Mouse (Mus musculus): ENCODE measurements around the gene Entr1. TPM values are rescaled to one million over a fixed set of nuclear protein-coding genes. Genes with fewer than 3 reads are reported as not detected.

The Entr1 gene
- polyA plus RNA-seq, 1 experiment = 49.1 TPM

- Histone ChIP-seq H3K36me3 (ENCODE audit: control insufficient read depth, insufficient read depth) (peaks cover 51% of the 10 kb centered on the region), H3K79me2 (ENCODE audit: control insufficient read depth, insufficient read depth) (peaks cover 8% of the 10 kb centered on the region), H3K79me3 (ENCODE audit: low read depth) (peaks cover under 1% of the 10 kb centered on the region), H3K27me3 (ENCODE audit: control insufficient read depth, insufficient read depth, insufficient read length) (no peaks in the 10 kb centered on the region), H3ac (ENCODE audit: control insufficient read depth, insufficient read length, low read depth) (no peak overlapping the region), H3K4me3 (ENCODE audit: insufficient read depth, poor library complexity, severe bottlenecking) (no peak overlapping the region)
- TF ChIP-seq MYOD1 (IDR thresholded peaks at IDR 0.05; ENCODE audit: control insufficient read depth, insufficient read length, low read depth) (no peak), USF1 (IDR thresholded peaks at IDR 0.05; ENCODE audit: low read depth) (no peak), MAX (IDR thresholded peaks at IDR 0.05) (no peak), FOSL1 (IDR thresholded peaks at IDR 0.05; ENCODE audit: insufficient read depth, low read length, poor library complexity, severe bottlenecking) (no peak), CTCF (IDR thresholded peaks at IDR 0.05; ENCODE audit: control insufficient read depth, insufficient read depth, insufficient read length) (no peak), CEBPB (IDR thresholded peaks at IDR 0.05; ENCODE audit: low read depth) (no peak), MYOG (IDR thresholded peaks at IDR 0.05; ENCODE audit: control insufficient read depth, extremely low read depth, insufficient read length) (no peak)
Observed at GRCm38 (mm10) chr2:26400296-26400695, 11.2 kb upstream of the Entr1 start.

- Histone ChIP-seq H3K36me3 (ENCODE audit: control insufficient read depth, insufficient read depth) (peaks cover 58% of the 10 kb centered on the region), H3K79me2 (ENCODE audit: control insufficient read depth, insufficient read depth) (peaks cover 2% of the 10 kb centered on the region), H3ac (ENCODE audit: control insufficient read depth, insufficient read length, low read depth) (no peak overlapping the region), H3K4me3 (ENCODE audit: insufficient read depth, poor library complexity, severe bottlenecking) (no peak overlapping the region), H3K27me3 (ENCODE audit: control insufficient read depth, insufficient read depth, insufficient read length) (no peaks in the 10 kb centered on the region), H3K79me3 (ENCODE audit: low read depth) (no peaks in the 10 kb centered on the region)
- no peak for TF ChIP-seq USF1 (IDR thresholded peaks at IDR 0.05; ENCODE audit: low read depth)
- no peak for TF ChIP-seq MYOD1 (IDR thresholded peaks at IDR 0.05; ENCODE audit: control insufficient read depth, insufficient read length, low read depth)
- TF ChIP-seq FOSL1 (IDR thresholded peaks at IDR 0.05; ENCODE audit: insufficient read depth, low read length, poor library complexity, severe bottlenecking) = no peak
- no peak for TF ChIP-seq MAX (IDR thresholded peaks at IDR 0.05)
- TF ChIP-seq CEBPB (IDR thresholded peaks at IDR 0.05; ENCODE audit: low read depth) = no peak
- TF ChIP-seq MYOG (IDR thresholded peaks at IDR 0.05; ENCODE audit: control insufficient read depth, extremely low read depth, insufficient read length) = no peak
- no peak for TF ChIP-seq CTCF (IDR thresholded peaks at IDR 0.05; ENCODE audit: control insufficient read depth, insufficient read depth, insufficient read length)
Observed at GRCm38 (mm10) chr2:26399647-26400046, 10.5 kb upstream of the Entr1 start.

GRCm38 (mm10) chr2:26398978-26399377, 9.9 kb upstream of the Entr1 start:
- no peaks in the 10 kb centered on the region for H3K79me3 ChIP-seq (ENCODE audit: low read depth)
- peaks cover 64% of the 10 kb centered on the region for H3K36me3 ChIP-seq (ENCODE audit: control insufficient read depth, insufficient read depth)
- TF ChIP-seq CEBPB (IDR thresholded peaks at IDR 0.05; ENCODE audit: low read depth) = no peak
- no peak overlapping the region for H3K4me3 ChIP-seq (ENCODE audit: insufficient read depth, poor library complexity, severe bottlenecking)
- H3K79me2 ChIP-seq (ENCODE audit: control insufficient read depth, insufficient read depth) = no peaks in the 10 kb centered on the region
- no peak overlapping the region for H3ac ChIP-seq (ENCODE audit: control insufficient read depth, insufficient read length, low read depth)
- no peaks in the 10 kb centered on the region for H3K27me3 ChIP-seq (ENCODE audit: control insufficient read depth, insufficient read depth, insufficient read length)

DNA sequence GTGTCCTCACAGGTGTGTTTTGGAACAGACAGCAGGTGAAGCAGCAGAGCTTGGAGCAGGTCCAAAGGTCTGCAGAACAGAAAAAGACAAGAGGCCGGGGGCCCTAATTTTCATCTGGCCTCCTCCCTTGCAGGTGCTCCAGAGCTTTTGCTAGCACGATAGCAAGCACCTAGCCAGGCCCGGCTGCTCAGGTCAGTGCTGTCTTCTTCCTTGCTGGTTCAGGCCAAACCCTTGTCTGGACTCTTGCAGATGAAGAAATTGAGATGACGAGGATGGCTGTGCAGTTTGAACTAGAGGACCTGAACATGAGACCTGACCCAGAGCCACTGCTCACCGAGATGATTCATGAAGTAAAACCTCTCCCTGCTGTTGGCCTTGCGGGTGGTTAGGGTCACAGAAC, 2.5 kb upstream of the Entr1 start:
- Histone ChIP-seq H3K36me3 (ENCODE audit: control insufficient read depth, insufficient read depth) (peaks cover 79% of the 10 kb centered on the region), H3ac (ENCODE audit: control insufficient read depth, insufficient read length, low read depth) (no peak overlapping the region), H3K79me3 (ENCODE audit: low read depth) (peaks cover 44% of the 10 kb centered on the region), H3K27me3 (ENCODE audit: control insufficient read depth, insufficient read depth, insufficient read length) (no peaks in the 10 kb centered on the region), H3K4me3 (ENCODE audit: insufficient read depth, poor library complexity, severe bottlenecking) (no peak overlapping the region), H3K79me2 (ENCODE audit: control insufficient read depth, insufficient read depth) (peaks cover 55% of the 10 kb centered on the region)
- TF ChIP-seq CTCF (IDR thresholded peaks at IDR 0.05; ENCODE audit: control insufficient read depth, insufficient read depth, insufficient read length) = no peak
- no peak for TF ChIP-seq MAX (IDR thresholded peaks at IDR 0.05)
- no peak for TF ChIP-seq FOSL1 (IDR thresholded peaks at IDR 0.05; ENCODE audit: insufficient read depth, low read length, poor library complexity, severe bottlenecking)
- no peak for TF ChIP-seq CEBPB (IDR thresholded peaks at IDR 0.05; ENCODE audit: low read depth)
- no peak for TF ChIP-seq MYOG (IDR thresholded peaks at IDR 0.05; ENCODE audit: control insufficient read depth, extremely low read depth, insufficient read length)
- TF ChIP-seq USF1 (IDR thresholded peaks at IDR 0.05; ENCODE audit: low read depth) = no peak

DNA sequence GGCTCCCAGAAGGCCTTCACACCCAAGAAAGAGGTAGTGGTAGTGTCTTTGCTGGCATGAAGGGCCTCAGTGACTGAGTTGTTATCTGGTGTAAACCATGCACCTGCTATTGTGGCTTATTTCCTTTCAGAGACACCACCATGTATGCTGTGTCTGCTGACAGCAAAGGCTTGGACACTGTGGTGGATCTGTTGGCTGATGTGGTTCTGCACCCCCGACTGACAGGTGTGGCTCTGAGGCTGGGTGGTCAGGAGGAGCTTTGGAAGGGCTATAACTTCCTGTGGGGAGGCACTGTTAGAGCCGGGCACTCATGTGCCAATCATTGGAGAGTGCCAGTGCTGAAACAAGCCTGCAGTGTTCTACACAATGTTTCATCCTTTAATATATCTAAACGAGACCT, 1.8 kb upstream of the Entr1 start:
- H3K36me3 ChIP-seq (ENCODE audit: control insufficient read depth, insufficient read depth) = peaks cover 79% of the 10 kb centered on the region
- no peaks in the 10 kb centered on the region for H3K27me3 ChIP-seq (ENCODE audit: control insufficient read depth, insufficient read depth, insufficient read length)
- TF ChIP-seq FOSL1 (IDR thresholded peaks at IDR 0.05; ENCODE audit: insufficient read depth, low read length, poor library complexity, severe bottlenecking) (no peak), MYOG (IDR thresholded peaks at IDR 0.05; ENCODE audit: control insufficient read depth, extremely low read depth, insufficient read length) (no peak), MYOD1 (IDR thresholded peaks at IDR 0.05; ENCODE audit: control insufficient read depth, insufficient read length, low read depth) (no peak), MAX (IDR thresholded peaks at IDR 0.05) (no peak), CTCF (IDR thresholded peaks at IDR 0.05; ENCODE audit: control insufficient read depth, insufficient read depth, insufficient read length) (no peak), CEBPB (IDR thresholded peaks at IDR 0.05; ENCODE audit: low read depth) (no peak), USF1 (IDR thresholded peaks at IDR 0.05; ENCODE audit: low read depth) (no peak)
- peak overlapping the region; percentile 1 for H3ac ChIP-seq (ENCODE audit: control insufficient read depth, insufficient read length, low read depth)
- H3K79me2 ChIP-seq (ENCODE audit: control insufficient read depth, insufficient read depth) = peaks cover 59% of the 10 kb centered on the region
- H3K4me3 ChIP-seq (ENCODE audit: insufficient read depth, poor library complexity, severe bottlenecking) = no peak overlapping the region
- H3K79me3 ChIP-seq (ENCODE audit: low read depth) = peaks cover 44% of the 10 kb centered on the region

GRCm38 (mm10) chr2:26388682-26389153, 398 bp downstream of the Entr1 start:
- Histone ChIP-seq H3K27me3 (ENCODE audit: control insufficient read depth, insufficient read depth, insufficient read length) (no peaks in the 10 kb centered on the region), H3K4me3 (ENCODE audit: insufficient read depth, poor library complexity, severe bottlenecking) (peak overlapping the region; percentile 93), H3K79me2 (ENCODE audit: control insufficient read depth, insufficient read depth) (peaks cover 66% of the 10 kb centered on the region), H3K79me3 (ENCODE audit: low read depth) (peaks cover 44% of the 10 kb centered on the region), H3K36me3 (ENCODE audit: control insufficient read depth, insufficient read depth) (peaks cover 79% of the 10 kb centered on the region), H3ac (ENCODE audit: control insufficient read depth, insufficient read length, low read depth) (peak overlapping the region; percentile 99)
- no peak for TF ChIP-seq FOSL1 (IDR thresholded peaks at IDR 0.05; ENCODE audit: insufficient read depth, low read length, poor library complexity, severe bottlenecking)
- no peak for TF ChIP-seq MYOD1 (IDR thresholded peaks at IDR 0.05; ENCODE audit: control insufficient read depth, insufficient read length, low read depth)
- TF ChIP-seq USF1 (IDR thresholded peaks at IDR 0.05; ENCODE audit: low read depth) = no peak
- no peak for TF ChIP-seq CEBPB (IDR thresholded peaks at IDR 0.05; ENCODE audit: low read depth)
- no peak for TF ChIP-seq CTCF (IDR thresholded peaks at IDR 0.05; ENCODE audit: control insufficient read depth, insufficient read depth, insufficient read length)
- TF ChIP-seq MAX (IDR thresholded peaks at IDR 0.05) = no peak
- no peak for TF ChIP-seq MYOG (IDR thresholded peaks at IDR 0.05; ENCODE audit: control insufficient read depth, extremely low read depth, insufficient read length)

Data from C2C12 (cell line).